Mouse (Mus musculus): ENCODE measurements at regions not wholly inside any gene's neighbourhood (a gene's known extent, or its start where the extent isn't known, plus 50 kb on each side); places are given as distances from the start of the nearest gene placed in this dataset.
A peak's percentile ranks its signal among the peaks of the same experiment; 100 is the strongest.

DNA sequence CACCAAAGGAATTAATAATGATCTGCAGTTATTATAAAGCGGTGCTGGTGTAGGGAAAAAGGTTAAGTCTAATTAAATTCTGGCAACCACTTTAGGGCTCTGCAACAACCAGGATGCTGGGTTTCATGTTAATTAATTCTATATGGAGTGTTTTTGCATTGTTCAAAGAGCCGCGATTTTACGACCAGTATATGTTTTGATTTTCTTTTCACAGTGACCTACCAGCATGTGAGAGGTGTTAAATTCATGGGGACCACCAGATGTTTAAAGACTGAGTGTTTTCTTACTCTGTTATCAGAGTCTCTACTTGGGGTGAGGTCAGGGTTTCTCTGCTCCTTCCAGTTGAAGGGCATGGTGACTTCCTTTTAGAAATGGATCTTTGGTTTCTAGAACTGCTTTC lies 164.8 kb upstream of the Zmiz1 start:
- H3K9me3 ChIP-seq (ENCODE audit: control insufficient read depth, insufficient read depth, low read depth, low read length) = no peaks in the 10 kb centered on the region
- H3K27ac ChIP-seq (ENCODE audit: insufficient read depth, low read depth, low read length, poor library complexity, severe bottlenecking) = no peak overlapping the region
- no peak overlapping the region for H3K4me3 ChIP-seq (ENCODE audit: insufficient read depth in 1 of 2, low read depth in 1 of 2, low read length in 2 of 2, poor library complexity in 1 of 2, severe bottlenecking in 1 of 2)
- in situ Hi-C loops (cut with MboI; ENCODE audit: low sequenced_read_pairs in 2 of 2, unreplicated experiment in 2 of 2) = loop anchor here in 1 of 2 experiments (25.0 kb wide), 1 partner anchor 757 kb away; no protein-coding TSS in a partner anchor
- H3K9ac ChIP-seq (ENCODE audit: insufficient read depth, low read depth, low read length, poor library complexity, severe bottlenecking) = no peak overlapping the region
- no peak for DNase-seq (ENCODE audit: low read depth, low spot score)
- TF ChIP-seq MAFK (IDR thresholded peaks at IDR 0.05; ENCODE audit: insufficient read depth, low read depth, low read length) = no peak
- no peak for TF ChIP-seq HCFC1 (IDR thresholded peaks at IDR 0.05; ENCODE audit: borderline replicate concordance, insufficient read depth, low read length)
- TF ChIP-seq ZNF384 (IDR thresholded peaks at IDR 0.05; ENCODE audit: low read depth, low read length) = no peak
- no peaks in the 10 kb centered on the region for H3K4me1 ChIP-seq (ENCODE audit: control insufficient read depth in 2 of 2, insufficient read depth in 2 of 2, low read length in 2 of 2, poor library complexity in 1 of 2)
- no peaks in the 10 kb centered on the region for H3K36me3 ChIP-seq (ENCODE audit: control insufficient read depth, insufficient read depth, low read length, poor library complexity, severe bottlenecking)

- Histone ChIP-seq H3K36me3 (ENCODE audit: control insufficient read depth, insufficient read depth, low read length, poor library complexity, severe bottlenecking) (no peaks in the 10 kb centered on the region), H3K4me1 (ENCODE audit: control insufficient read depth in 2 of 2, insufficient read depth in 2 of 2, low read length in 2 of 2, poor library complexity in 1 of 2) (no peaks in the 10 kb centered on the region), H3K9ac (ENCODE audit: insufficient read depth, low read depth, low read length, poor library complexity, severe bottlenecking) (no peak overlapping the region), H3K27ac (ENCODE audit: insufficient read depth, low read depth, low read length, poor library complexity, severe bottlenecking) (no peak overlapping the region), H3K9me3 (ENCODE audit: control insufficient read depth, insufficient read depth, low read depth, low read length) (no peaks in the 10 kb centered on the region), H3K4me3 (ENCODE audit: insufficient read depth in 1 of 2, low read depth in 1 of 2, low read length in 2 of 2, poor library complexity in 1 of 2, severe bottlenecking in 1 of 2) (no peak overlapping the region)
- no peak for DNase-seq (ENCODE audit: low read depth, low spot score)
- TF ChIP-seq HCFC1 (IDR thresholded peaks at IDR 0.05; ENCODE audit: borderline replicate concordance, insufficient read depth, low read length) (no peak), CHD2 (IDR thresholded peaks at IDR 0.05; ENCODE audit: low read depth, low read length) (no peak), MAFK (IDR thresholded peaks at IDR 0.05; ENCODE audit: insufficient read depth, low read depth, low read length) (peak; percentile 47; the same call in 1 of the 2 replicates), ZNF384 (IDR thresholded peaks at IDR 0.05; ENCODE audit: low read depth, low read length) (no peak), ZC3H11A (IDR thresholded peaks at IDR 0.05; ENCODE audit: borderline replicate concordance, low read depth, low read length) (no peak)
- in situ Hi-C loops (cut with MboI; ENCODE audit: low sequenced_read_pairs in 2 of 2, unreplicated experiment in 2 of 2) = loop anchor here in 1 of 2 experiments (25.0 kb wide), 1 partner anchor 759 kb away; no protein-coding TSS in a partner anchor
Measured at GRCm38 (mm10) chr14:25295688-25296350, 163.2 kb upstream of the Zmiz1 start.

- peaks cover 0 to 4% of the 10 kb centered on the region in 2 experiments; a peak in 1 of 4 replicates for H3K4me1 ChIP-seq (ENCODE audit: control insufficient read depth in 2 of 2, insufficient read depth in 2 of 2, low read length in 2 of 2, poor library complexity in 1 of 2)
Measured at GRCm38 (mm10) chr14:25299673-25300190, 159.3 kb upstream of the Zmiz1 start.

DNA sequence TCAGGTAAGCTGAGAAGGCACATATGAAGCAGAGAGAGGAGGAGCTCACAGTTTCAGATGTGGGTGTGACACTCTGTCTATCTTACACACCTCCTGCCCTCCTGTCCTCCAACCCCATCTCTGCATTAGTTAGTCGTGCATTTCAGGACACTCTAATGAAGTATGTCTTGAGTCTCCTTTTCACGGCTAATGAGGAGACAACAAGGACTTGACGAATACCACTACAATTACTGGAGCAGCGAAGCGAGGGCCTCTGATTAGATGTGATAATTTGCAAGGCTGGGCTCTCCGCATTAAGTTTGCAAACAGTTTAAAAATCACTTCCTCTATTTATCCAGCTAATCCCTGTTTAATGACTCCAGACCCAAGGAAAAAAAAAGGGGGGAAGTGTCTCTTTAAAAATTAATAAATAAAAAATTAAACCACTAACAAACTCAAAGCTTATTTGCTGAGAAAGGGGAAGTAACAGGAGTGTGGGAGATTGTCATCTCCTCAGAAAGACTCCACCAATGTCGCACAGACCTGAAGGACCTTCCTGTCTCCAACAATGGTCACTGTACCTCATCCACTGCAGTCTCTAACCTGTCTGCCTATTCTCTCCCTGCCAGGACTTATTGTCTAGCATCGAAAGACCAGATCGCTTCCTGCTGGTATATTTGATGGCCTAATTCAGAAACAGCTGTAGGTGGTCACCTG lies 157.5 kb upstream of the Zmiz1 start:
- no peak overlapping the region for H3K9ac ChIP-seq (ENCODE audit: insufficient read depth, low read depth, low read length, poor library complexity, severe bottlenecking)
- no peak for DNase-seq (ENCODE audit: low read depth, low spot score)
- H3K9me3 ChIP-seq (ENCODE audit: control insufficient read depth, insufficient read depth, low read depth, low read length) = no peaks in the 10 kb centered on the region
- in situ Hi-C loops (cut with MboI; ENCODE audit: low sequenced_read_pairs in 2 of 2, unreplicated experiment in 2 of 2) = loop anchor here in 1 of 2 experiments (10.0 kb wide), 1 partner anchor 63 kb away; no protein-coding TSS in a partner anchor
- H3K27ac ChIP-seq (ENCODE audit: insufficient read depth, low read depth, low read length, poor library complexity, severe bottlenecking) = no peak overlapping the region
- TF ChIP-seq HCFC1 (IDR thresholded peaks at IDR 0.05; ENCODE audit: borderline replicate concordance, insufficient read depth, low read length) = no peak
- TF ChIP-seq ZC3H11A (IDR thresholded peaks at IDR 0.05; ENCODE audit: borderline replicate concordance, low read depth, low read length) = no peak
- no peak for TF ChIP-seq ZNF384 (IDR thresholded peaks at IDR 0.05; ENCODE audit: low read depth, low read length)
- no peak for TF ChIP-seq MAFK (IDR thresholded peaks at IDR 0.05; ENCODE audit: insufficient read depth, low read depth, low read length)
- TF ChIP-seq CHD2 (IDR thresholded peaks at IDR 0.05; ENCODE audit: low read depth, low read length) = no peak
- H3K36me3 ChIP-seq (ENCODE audit: control insufficient read depth, insufficient read depth, low read length, poor library complexity, severe bottlenecking) = no peaks in the 10 kb centered on the region
- H3K4me1 ChIP-seq (ENCODE audit: control insufficient read depth in 2 of 2, insufficient read depth in 2 of 2, low read length in 2 of 2, poor library complexity in 1 of 2) = peaks cover 0 to 4% of the 10 kb centered on the region in 2 experiments; a peak in 1 of 4 replicates
- no peak overlapping the region for H3K4me3 ChIP-seq (ENCODE audit: insufficient read depth in 1 of 2, low read depth in 1 of 2, low read length in 2 of 2, poor library complexity in 1 of 2, severe bottlenecking in 1 of 2)

More at GRCm38 (mm10) chr14:25299673-25300190, 159.3 kb upstream of the Zmiz1 start:
- Histone ChIP-seq H3K9me3 (ENCODE audit: control insufficient read depth, insufficient read depth, low read depth, low read length) (no peaks in the 10 kb centered on the region), H3K27ac (ENCODE audit: insufficient read depth, low read depth, low read length, poor library complexity, severe bottlenecking) (no peak overlapping the region), H3K36me3 (ENCODE audit: control insufficient read depth, insufficient read depth, low read length, poor library complexity, severe bottlenecking) (no peaks in the 10 kb centered on the region), H3K9ac (ENCODE audit: insufficient read depth, low read depth, low read length, poor library complexity, severe bottlenecking) (no peak overlapping the region), H3K4me3 (ENCODE audit: insufficient read depth in 1 of 2, low read depth in 1 of 2, low read length in 2 of 2, poor library complexity in 1 of 2, severe bottlenecking in 1 of 2) (no peak overlapping the region)
- no peak for DNase-seq (ENCODE audit: low read depth, low spot score)
- TF ChIP-seq MAFK (IDR thresholded peaks at IDR 0.05; ENCODE audit: insufficient read depth, low read depth, low read length) (no peak), HCFC1 (IDR thresholded peaks at IDR 0.05; ENCODE audit: borderline replicate concordance, insufficient read depth, low read length) (no peak), ZC3H11A (IDR thresholded peaks at IDR 0.05; ENCODE audit: borderline replicate concordance, low read depth, low read length) (no peak), ZNF384 (IDR thresholded peaks at IDR 0.05; ENCODE audit: low read depth, low read length) (no peak), CHD2 (IDR thresholded peaks at IDR 0.05; ENCODE audit: low read depth, low read length) (no peak)
- in situ Hi-C loops (cut with MboI; ENCODE audit: low sequenced_read_pairs in 2 of 2, unreplicated experiment in 2 of 2) = loop anchor here in 1 of 2 experiments (10.0 to 25.0 kb wide), 2 partner anchors 65 to 762 kb away; no protein-coding TSS in a partner anchor
